Mouse (Mus musculus) liver, embryonic 13.5 days (tissue): ENCODE data around the gene Hsd17b2. TPM values are rescaled to one million over a fixed set of nuclear protein-coding genes. Genes with fewer than 3 reads are reported as not detected.

Source experiments
- ATAC-seq: fragments of 200-750 bp; cut with Nextera tagmentation; 2 replicates; pipeline ENCODE4 v1.8.0; 2017; ENCODE audit warnings: low read depth, mild to moderate bottlenecking, moderate number of reproducible peaks, moderate library complexity
- DNase-seq: peaks from one replicate; pipeline ENCODE4 v3.0.0; 2022
- H3K27ac ChIP-seq: fragments of 300-500 bp; sonication (generic); 2 replicates; pipeline ENCODE4 v1.5.1; 2015; ENCODE audit warnings: moderate library complexity, mild to moderate bottlenecking, inconsistent platforms
- H3K27me3 ChIP-seq: fragments of 300-500 bp; sonication (generic); 2 replicates; pipeline ENCODE4 v1.6.1; 2015; ENCODE audit warnings: mild to moderate bottlenecking, inconsistent platforms
- H3K36me3 ChIP-seq: fragments of 300-500 bp; sonication (generic); 2 replicates; pipeline ENCODE4 v1.6.1; 2015; ENCODE audit warnings: mild to moderate bottlenecking, inconsistent platforms
- H3K4me1 ChIP-seq: fragments of 300-500 bp; sonication (generic); replicated peaks from 2 replicates; pipeline ENCODE4 v1.6.1; 2015; ENCODE audit warnings: inconsistent platforms
- H3K4me2 ChIP-seq: fragments of 300-500 bp; sonication (generic); 2 replicates; pipeline ENCODE4 v1.6.1; 2015; ENCODE audit warnings: inconsistent platforms, mild to moderate bottlenecking, moderate library complexity
- H3K4me3 ChIP-seq: fragments of 300-500 bp; sonication (generic); replicated peaks from 2 replicates; pipeline ENCODE4 v1.5.1; 2015; ENCODE audit warnings: mild to moderate bottlenecking, inconsistent platforms
- H3K9ac ChIP-seq: fragments of 300-500 bp; sonication (generic); 2 replicates; pipeline ENCODE4 v1.6.1; 2015; ENCODE audit warnings: mild to moderate bottlenecking, inconsistent platforms
- H3K9me3 ChIP-seq: fragments of 300-500 bp; sonication (generic); replicated peaks from 2 replicates; pipeline ENCODE4 v1.6.1; 2016; ENCODE audit warnings: inconsistent platforms
- WGBS: fragments of 180-500 bp; shearing (Covaris S2); methylation state at CpG from one replicate; pipeline ENCODE4 v1.1.7; 2015; ENCODE audit not compliant: insufficient replicate concordance; 5-methylcytosine and 5-hydroxymethylcytosine counted together
- polyA plus RNA-seq: library from polyadenylated mRNA; unstranded; fragments of >200 nt; fragmentation: Nextera tagmentation; extraction: Ambion mirVana; gene quantifications from 2 replicates; pipeline ENCODE4 v1.2.1, GENCODE M21; 2015

Hsd17b2 gene
- polyA plus RNA-seq, 1 experiment from 2014 or later: 41.4 TPM

DNA sequence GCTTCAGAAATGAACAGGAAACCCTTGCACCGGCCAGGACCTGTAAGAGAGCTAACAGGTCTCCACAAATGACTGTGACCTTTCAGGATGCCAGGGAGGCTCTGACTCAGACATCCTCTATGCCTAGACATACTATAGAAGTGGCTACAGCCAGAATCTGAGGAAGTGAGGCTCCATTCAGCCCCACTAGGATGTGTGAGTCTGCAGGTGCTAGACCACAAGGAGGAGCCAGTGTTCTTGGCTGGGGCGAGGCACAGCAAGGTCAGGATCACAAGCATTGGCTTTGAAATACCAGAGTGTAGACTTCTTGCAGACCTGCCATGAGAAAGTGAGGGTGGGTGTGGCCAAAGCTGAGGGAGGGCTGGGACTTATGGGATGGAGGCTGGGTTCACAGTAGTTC is 70.9 kb downstream of the Hsd17b2 start:
- ATAC-seq: no peak

GRCm38 (mm10) chr8:117775626-117776025 is 73.9 kb downstream of the Hsd17b2 start:
- H3K27me3 ChIP-seq: 0 out of 2 replicates have a peak, but pooled peaks cover 1% of the 10 kb centered on the region
- no peaks in the 10 kb centered on the region for H3K9me3 ChIP-seq
- H3K27ac ChIP-seq: no peak overlapping the region
- no peak overlapping the region for H3K9ac ChIP-seq
- ATAC-seq (no peak), DNase-seq (peak; percentile 13)
- no peak overlapping the region for H3K4me3 ChIP-seq
- H3K4me1 ChIP-seq: peaks cover 24% of the 10 kb centered on the region
- 39% methylated on average over 10 of the region's 10 CpGs for WGBS
- H3K36me3 ChIP-seq: no peaks in the 10 kb centered on the region
- peak overlapping the region; percentile 23; the same call in 1 of the 2 replicates for H3K4me2 ChIP-seq

More for the DNA sequence above, 70.9 kb downstream of the Hsd17b2 start:
- Histone ChIP-seq H3K9ac (no peak overlapping the region), H3K9me3 (no peaks in the 10 kb centered on the region), H3K27me3 (no peaks in the 10 kb centered on the region), H3K36me3 (no peaks in the 10 kb centered on the region), H3K4me2 (no peak overlapping the region), H3K27ac (no peak overlapping the region), H3K4me3 (no peak overlapping the region), H3K4me1 (peaks cover 37% of the 10 kb centered on the region)
- peak; percentile 13 for DNase-seq
- whole genome bisulfite sequencing: 26% methylated on average over 2 of the region's 2 CpGs

- Histone ChIP-seq H3K27me3 (0 out of 2 replicates have a peak, but pooled peaks cover 2% of the 10 kb centered on the region), H3K4me3 (no peak overlapping the region), H3K4me2 (peak overlapping the region; percentile 23; the same call in 1 of the 2 replicates), H3K27ac (no peak overlapping the region), H3K9ac (no peak overlapping the region), H3K9me3 (no peaks in the 10 kb centered on the region), H3K36me3 (no peaks in the 10 kb centered on the region), H3K4me1 (peaks cover 20% of the 10 kb centered on the region)
- WGBS: 54% methylated on average over 10 of the region's 10 CpGs
- ATAC-seq: no peak
- no peak for DNase-seq
These were observed 74.4 kb downstream of the Hsd17b2 start for GRCm38 (mm10) chr8:117776075-117776474.

- WGBS: 69% methylated on average over 10 of the region's 11 CpGs
- Histone ChIP-seq H3K4me1 (no peaks in the 10 kb centered on the region), H3K27me3 (0 out of 2 replicates have a peak, but pooled peaks cover 2% of the 10 kb centered on the region), H3K9me3 (no peaks in the 10 kb centered on the region), H3K4me3 (no peak overlapping the region), H3K4me2 (no peak overlapping the region), H3K36me3 (no peaks in the 10 kb centered on the region), H3K27ac (no peak overlapping the region), H3K9ac (no peak overlapping the region)
- DNase-seq (no peak), ATAC-seq (no peak)
These were observed 77.0 kb downstream of the Hsd17b2 start for GRCm38 (mm10) chr8:117778531-117779322.

- no peak overlapping the region for H3K9ac ChIP-seq
- WGBS: 75% methylated on average over 6 of the region's 6 CpGs
- no peaks in the 10 kb centered on the region for H3K36me3 ChIP-seq
- no peak overlapping the region for H3K27ac ChIP-seq
- ATAC-seq (no peak), DNase-seq (no peak)
- H3K27me3 ChIP-seq: 0 out of 2 replicates have a peak, but pooled peaks cover 2% of the 10 kb centered on the region
- H3K9me3 ChIP-seq: no peaks in the 10 kb centered on the region
- H3K4me1 ChIP-seq: no peaks in the 10 kb centered on the region
- H3K4me3 ChIP-seq: no peak overlapping the region
- H3K4me2 ChIP-seq: no peak overlapping the region
These were observed 77.6 kb downstream of the Hsd17b2 start for GRCm38 (mm10) chr8:117779344-117779743.

GRCm38 (mm10) chr8:117781375-117782129 is 79.8 kb downstream of the Hsd17b2 start:
- ATAC-seq (no peak), DNase-seq (no peak)
- Histone ChIP-seq H3K4me3 (no peak overlapping the region), H3K27me3 (0 out of 2 replicates have a peak, but pooled peaks cover 2% of the 10 kb centered on the region), H3K4me2 (no peak overlapping the region), H3K36me3 (no peaks in the 10 kb centered on the region), H3K9me3 (no peaks in the 10 kb centered on the region), H3K27ac (no peak overlapping the region), H3K9ac (no peak overlapping the region), H3K4me1 (no peaks in the 10 kb centered on the region)
- WGBS: 51% methylated on average over 6 of the region's 6 CpGs

GRCm38 (mm10) chr8:117783021-117783420 is 81.3 kb downstream of the Hsd17b2 start:
- 0 out of 2 replicates have a peak, but pooled peaks cover 2% of the 10 kb centered on the region for H3K27me3 ChIP-seq
- ATAC-seq: no peak
- H3K4me1 ChIP-seq: no peaks in the 10 kb centered on the region
- WGBS: 79% methylated on average over 7 of the region's 7 CpGs
- H3K9ac ChIP-seq: no peak overlapping the region
- no peak for DNase-seq
- no peak overlapping the region for H3K4me3 ChIP-seq
- H3K9me3 ChIP-seq: no peaks in the 10 kb centered on the region
- H3K27ac ChIP-seq: no peak overlapping the region
- no peak overlapping the region for H3K4me2 ChIP-seq
- H3K36me3 ChIP-seq: peaks cover 3% of the 10 kb centered on the region

DNA sequence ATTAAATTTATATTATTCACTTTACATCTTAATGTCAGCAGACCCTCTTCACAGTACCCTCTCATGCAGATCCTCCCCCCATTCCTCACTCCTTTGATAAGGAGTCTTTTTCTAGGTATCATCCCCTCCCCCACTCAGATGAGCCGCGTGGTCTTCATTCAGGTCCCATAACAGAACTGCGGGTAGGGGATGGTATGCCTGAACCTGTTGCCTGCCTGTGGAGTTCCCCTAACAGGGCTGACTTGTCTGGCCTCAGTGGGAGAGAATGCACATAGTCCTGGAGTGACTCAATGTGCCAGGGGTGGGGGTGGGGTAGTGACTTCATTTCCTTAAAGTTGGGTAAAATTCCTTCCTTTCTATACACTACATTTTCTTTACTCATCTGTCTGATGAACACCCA is 84.7 kb downstream of the Hsd17b2 start:
- ATAC-seq: no peak
- Histone ChIP-seq H3K4me1 (no peaks in the 10 kb centered on the region), H3K36me3 (peaks cover 32% of the 10 kb centered on the region), H3K27ac (no peak overlapping the region), H3K9me3 (no peaks in the 10 kb centered on the region), H3K4me3 (no peak overlapping the region), H3K4me2 (no peak overlapping the region), H3K27me3 (no peaks in the 10 kb centered on the region), H3K9ac (no peak overlapping the region)
- DNase-seq: no peak
- WGBS: 75% methylated on average over 3 of the region's 3 CpGs

DNA sequence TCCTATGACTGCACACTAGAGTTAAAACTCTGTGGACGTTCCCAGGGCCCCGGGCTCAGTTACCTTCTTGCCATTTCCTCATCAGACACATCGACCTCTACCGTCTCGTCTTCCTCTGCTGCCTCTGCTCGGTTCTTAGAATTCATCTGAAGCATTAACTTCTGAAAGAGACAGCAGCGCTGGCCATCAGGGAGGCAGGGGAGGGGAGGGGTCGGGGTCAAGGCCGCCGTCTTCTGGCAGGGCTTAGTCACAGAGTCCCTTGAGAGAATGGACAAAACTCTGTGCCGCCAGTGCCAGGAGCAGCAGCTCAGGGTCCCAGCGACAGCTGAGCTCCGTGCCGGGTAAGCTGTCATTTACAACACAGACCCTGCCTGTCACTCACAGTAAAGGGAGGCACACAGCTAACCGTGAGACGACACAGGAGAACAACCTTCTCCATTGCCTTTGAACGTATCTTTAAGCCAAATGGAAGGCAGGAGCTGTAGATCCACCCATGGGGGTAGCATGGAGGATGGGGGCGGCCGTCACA is 91.0 kb downstream of the Hsd17b2 start:
- no peak overlapping the region for H3K9ac ChIP-seq
- H3K9me3 ChIP-seq: no peaks in the 10 kb centered on the region
- WGBS: 84% methylated on average over 19 of the region's 19 CpGs
- H3K4me1 ChIP-seq: no peaks in the 10 kb centered on the region
- H3K27me3 ChIP-seq: no peaks in the 10 kb centered on the region
- peaks cover 94% of the 10 kb centered on the region for H3K36me3 ChIP-seq
- no peak overlapping the region for H3K4me3 ChIP-seq
- no peak for DNase-seq
- ATAC-seq: no peak
- H3K4me2 ChIP-seq: no peak overlapping the region
- H3K27ac ChIP-seq: no peak overlapping the region

DNA sequence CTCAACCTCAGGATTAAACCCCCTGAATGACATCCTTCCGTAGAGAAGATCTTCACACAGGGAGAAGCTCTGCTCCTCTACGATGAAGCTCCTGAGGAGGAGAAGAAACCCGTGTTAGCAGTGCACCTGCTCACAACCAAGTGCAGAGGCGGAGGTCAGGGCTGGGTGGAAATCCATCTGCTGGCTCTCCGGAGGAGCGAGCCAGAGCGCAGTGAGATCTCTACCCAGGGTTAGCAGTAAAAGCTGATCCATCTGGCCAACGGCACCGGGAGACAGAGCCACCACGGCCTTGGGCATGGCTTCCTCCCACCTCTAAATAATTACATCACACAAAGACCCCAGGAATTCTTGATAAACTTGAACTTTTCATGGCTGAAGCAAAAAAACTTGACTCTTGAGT is 92.9 kb downstream of the Hsd17b2 start:
- DNase-seq (no peak), ATAC-seq (no peak)
- WGBS: 95% methylated on average over 10 of the region's 10 CpGs
- H3K4me3 ChIP-seq: no peak overlapping the region
- H3K4me1 ChIP-seq: peaks cover 12% of the 10 kb centered on the region
- H3K9ac ChIP-seq: no peak overlapping the region
- H3K36me3 ChIP-seq: peaks cover 99% of the 10 kb centered on the region
- H3K9me3 ChIP-seq: no peaks in the 10 kb centered on the region
- H3K27me3 ChIP-seq: no peaks in the 10 kb centered on the region
- H3K4me2 ChIP-seq: no peak overlapping the region
- no peak overlapping the region for H3K27ac ChIP-seq

DNA sequence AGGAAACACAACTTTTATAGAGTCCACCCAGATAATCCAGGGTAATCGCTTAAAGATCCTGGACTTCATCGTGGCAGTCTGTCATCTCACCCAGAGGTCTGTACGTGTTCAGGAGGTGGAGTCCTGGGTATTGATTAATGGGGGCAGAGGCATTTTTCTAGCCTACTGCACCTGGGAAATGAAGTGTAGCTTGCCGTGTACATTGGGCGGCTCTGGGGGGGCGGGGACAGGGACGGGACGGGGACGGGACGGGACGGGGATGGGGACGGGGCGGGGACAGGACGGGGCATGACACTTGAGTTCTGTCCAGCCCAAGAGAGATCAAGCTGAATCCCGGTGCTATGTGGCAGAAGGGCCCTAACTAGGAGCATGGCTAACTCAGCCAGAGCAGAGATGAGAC is 94.8 kb downstream of the Hsd17b2 start:
- 84% methylated on average over 15 of the region's 15 CpGs for WGBS
- Histone ChIP-seq H3K9ac (no peak overlapping the region), H3K27ac (no peak overlapping the region), H3K27me3 (no peaks in the 10 kb centered on the region), H3K4me3 (no peak overlapping the region), H3K4me2 (no peak overlapping the region), H3K4me1 (peaks cover 29% of the 10 kb centered on the region), H3K36me3 (peaks cover 87% of the 10 kb centered on the region), H3K9me3 (no peaks in the 10 kb centered on the region)
- ATAC-seq: no peak; the same call in 1 of the 2 replicates
- DNase-seq: no peak
